Mouse (Mus musculus) embryonic facial prominence, embryonic 14.5 days (tissue): ENCODE results near the gene Fbln2. TPM values are rescaled to one million over a fixed set of nuclear protein-coding genes. Genes with fewer than 3 reads are reported as not detected.

Experiments used
- ATAC-seq: fragments of 200-750 bp; cut with Nextera tagmentation; 2 replicates; pipeline ENCODE4 v1.8.0; 2017; ENCODE audit warnings: low read depth, moderate number of reproducible peaks, moderate TSS enrichment
- DNase-seq: peaks from one replicate; pipeline ENCODE4 v3.0.0-alpha.2; 2015; ENCODE audit warnings: low spot score
- H3K27ac ChIP-seq: fragments of 300-500 bp; sonication (generic); replicated peaks from 2 replicates; pipeline ENCODE4 v1.5.1; 2014; ENCODE audit warnings: low read depth, mild to moderate bottlenecking, low read length, moderate library complexity
- H3K27me3 ChIP-seq: fragments of 300-500 bp; sonication (generic); replicated peaks from 2 replicates; pipeline ENCODE4 v1.6.1; 2014; ENCODE audit warnings: low read length; ENCODE audit not compliant: control insufficient read depth, insufficient read depth
- H3K36me3 ChIP-seq: fragments of 300-500 bp; sonication (generic); 2 replicates; pipeline ENCODE4 v1.6.1; 2014; ENCODE audit warnings: low read length, mixed read lengths; ENCODE audit not compliant: control insufficient read depth, insufficient read depth
- H3K4me1 ChIP-seq: fragments of 300-500 bp; sonication (generic); 2 replicates; pipeline ENCODE4 v1.6.1; 2014; ENCODE audit warnings: antibody characterized with exemption, low read length; ENCODE audit not compliant: control insufficient read depth, insufficient read depth
- H3K4me2 ChIP-seq: fragments of 300-500 bp; sonication (generic); 2 replicates; pipeline ENCODE4 v1.6.1; 2014; ENCODE audit warnings: low read depth, mild to moderate bottlenecking, low read length, moderate library complexity, mixed read lengths
- H3K4me3 ChIP-seq: fragments of 300-500 bp; sonication (generic); 2 replicates; pipeline ENCODE4 v1.5.1; 2014; ENCODE audit warnings: low read depth, mild to moderate bottlenecking, low read length
- H3K9ac ChIP-seq: fragments of 300-500 bp; sonication (generic); 2 replicates; pipeline ENCODE4 v1.6.1; 2014; ENCODE audit warnings: low read depth, mild to moderate bottlenecking, low read length, moderate library complexity, mixed read lengths
- H3K9me3 ChIP-seq: fragments of 300-500 bp; sonication (generic); 2 replicates; pipeline ENCODE4 v1.6.1; 2016; ENCODE audit warnings: low read length; ENCODE audit not compliant: control insufficient read depth
- WGBS: fragments of 180-500 bp; shearing (Covaris S2); extraction: QIAGEN DNeasy Blood & Tissue Kit; methylation state at CpG from one replicate; pipeline ENCODE4 v1.1.7; 2014; 5-methylcytosine and 5-hydroxymethylcytosine counted together
- polyA plus RNA-seq: library from polyadenylated mRNA; unstranded; fragments of >200 nt; fragmentation: Nextera tagmentation; extraction: Ambion mirVana; gene quantifications from 2 replicates; pipeline ENCODE4 v1.2.1, GENCODE M21; 2014

Gene Fbln2
- polyA plus RNA-seq, 1 experiment from 2014 or later, result 202 TPM

DNA sequence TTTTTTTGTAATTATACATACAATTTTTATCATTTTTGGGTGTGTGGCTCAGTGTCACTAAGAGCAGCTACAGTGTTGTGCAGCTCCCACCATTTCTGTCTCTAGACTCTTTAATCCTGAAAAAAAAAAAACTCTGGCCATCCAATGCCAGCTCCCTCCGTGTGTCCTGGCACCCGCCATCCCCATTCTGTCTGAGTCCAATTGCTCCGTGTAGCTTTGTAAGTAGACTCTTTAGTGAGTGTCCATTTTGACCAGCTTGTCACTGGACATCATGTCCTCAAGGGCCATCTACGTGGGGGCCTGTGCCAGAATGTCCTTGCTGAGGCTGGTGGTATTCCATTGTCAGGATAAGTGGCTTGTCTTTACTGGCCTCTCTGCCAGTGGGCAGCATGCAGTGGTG, 13.1 kb downstream of the Fbln2 start:
- H3K36me3 ChIP-seq, result peaks cover 9% of the 10 kb centered on the region; the same call in 1 of the 2 replicates
- no peak overlapping the region for H3K4me3 ChIP-seq
- no peaks in the 10 kb centered on the region for H3K27me3 ChIP-seq
- H3K9me3 ChIP-seq, result no peaks in the 10 kb centered on the region
- H3K27ac ChIP-seq, result no peak overlapping the region
- no peak for ATAC-seq
- no peak overlapping the region for H3K9ac ChIP-seq
- no peak for DNase-seq
- 84% methylated on average over 4 of the region's 4 CpGs for WGBS
- H3K4me1 ChIP-seq, result peaks cover 18% of the 10 kb centered on the region
- H3K4me2 ChIP-seq, result no peak overlapping the region

DNA sequence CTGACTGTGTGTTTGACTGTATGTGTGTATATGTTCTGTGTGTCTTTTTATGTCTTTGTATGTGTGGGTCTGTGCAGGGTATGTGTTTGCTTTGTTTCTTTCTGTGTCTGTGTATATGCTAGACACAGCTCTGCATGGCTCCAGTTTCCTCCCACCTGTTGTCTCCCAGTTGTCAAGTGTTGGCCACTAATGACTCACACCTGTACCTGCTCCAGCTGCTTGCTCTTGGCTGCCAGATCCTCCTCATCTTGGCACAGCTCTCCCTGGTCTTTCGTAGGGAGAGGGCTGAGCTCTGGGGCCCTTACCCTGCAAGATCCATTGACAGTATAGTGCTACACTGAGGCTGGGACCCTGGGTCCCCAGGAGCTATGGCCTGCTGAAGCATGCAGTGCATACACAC, 13.8 kb downstream of the Fbln2 start:
- Histone ChIP-seq H3K27ac (no peak overlapping the region), H3K4me3 (no peak overlapping the region), H3K27me3 (no peaks in the 10 kb centered on the region), H3K36me3 (peaks cover 9% of the 10 kb centered on the region; the same call in 1 of the 2 replicates), H3K9ac (no peak overlapping the region), H3K9me3 (no peaks in the 10 kb centered on the region), H3K4me2 (no peak overlapping the region), H3K4me1 (peaks cover 14% of the 10 kb centered on the region; the same call in 1 of the 2 replicates)
- ATAC-seq, result no peak
- DNase-seq, result no peak
- 40% methylated on average over 1 of the region's 1 CpGs for WGBS

DNA sequence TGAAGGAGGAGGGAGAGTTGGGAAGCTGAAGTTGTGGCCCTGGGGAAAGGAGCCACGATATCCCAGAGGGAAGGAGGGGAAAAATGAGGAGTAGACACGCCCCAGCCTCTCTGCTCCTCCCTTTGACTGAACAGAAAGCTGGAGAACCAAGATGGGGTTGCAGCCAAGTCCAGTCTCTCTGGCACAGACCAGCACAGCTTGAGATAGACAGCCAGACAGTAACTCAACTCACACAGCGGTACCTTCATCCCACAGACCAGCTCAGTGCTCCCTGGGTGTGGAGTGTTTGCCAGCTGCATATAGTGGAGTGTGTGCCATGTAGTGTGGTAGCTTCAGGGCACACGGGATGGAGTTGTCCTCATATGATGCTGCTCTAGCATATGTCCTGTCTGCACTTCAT, 16.7 kb downstream of the Fbln2 start:
- Histone ChIP-seq H3K4me2 (no peak overlapping the region), H3K4me1 (peaks cover 9% of the 10 kb centered on the region; the same call in 1 of the 2 replicates), H3K27me3 (no peaks in the 10 kb centered on the region), H3K9ac (no peak overlapping the region), H3K9me3 (no peaks in the 10 kb centered on the region), H3K36me3 (peaks cover 17% of the 10 kb centered on the region), H3K27ac (no peak overlapping the region), H3K4me3 (no peak overlapping the region)
- WGBS, result 54% methylated on average over 4 of the region's 4 CpGs
- DNase-seq (no peak), ATAC-seq (peak; percentile 44; the same call in 1 of the 2 replicates)

DNA sequence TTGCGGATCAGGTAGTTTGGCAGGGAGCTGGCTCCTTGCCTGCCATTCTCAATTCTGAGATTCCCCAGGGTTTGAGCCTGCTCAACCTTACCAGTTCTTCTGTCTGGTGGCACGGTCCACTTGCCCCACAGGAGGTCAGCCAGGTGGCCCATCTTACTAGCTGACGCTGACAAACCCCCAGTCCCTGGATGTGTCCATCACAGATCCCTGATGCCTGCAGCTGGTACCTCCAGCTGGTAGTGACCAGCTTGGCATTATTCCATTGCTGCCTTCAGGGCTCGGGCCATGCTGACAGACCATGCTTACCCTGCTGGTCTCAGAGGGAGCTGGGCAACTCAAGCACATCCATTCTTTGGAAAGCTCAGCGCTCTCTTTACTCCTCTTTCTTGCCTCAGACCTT, 18.7 kb downstream of the Fbln2 start:
- Histone ChIP-seq H3K4me1 (peaks cover 18% of the 10 kb centered on the region), H3K4me3 (no peak overlapping the region), H3K4me2 (no peak overlapping the region), H3K9ac (no peak overlapping the region), H3K9me3 (no peaks in the 10 kb centered on the region), H3K27me3 (no peaks in the 10 kb centered on the region), H3K36me3 (peaks cover 19% of the 10 kb centered on the region), H3K27ac (no peak overlapping the region)
- WGBS, result 87% methylated on average over 5 of the region's 5 CpGs
- DNase-seq, result no peak
- no peak for ATAC-seq

DNA sequence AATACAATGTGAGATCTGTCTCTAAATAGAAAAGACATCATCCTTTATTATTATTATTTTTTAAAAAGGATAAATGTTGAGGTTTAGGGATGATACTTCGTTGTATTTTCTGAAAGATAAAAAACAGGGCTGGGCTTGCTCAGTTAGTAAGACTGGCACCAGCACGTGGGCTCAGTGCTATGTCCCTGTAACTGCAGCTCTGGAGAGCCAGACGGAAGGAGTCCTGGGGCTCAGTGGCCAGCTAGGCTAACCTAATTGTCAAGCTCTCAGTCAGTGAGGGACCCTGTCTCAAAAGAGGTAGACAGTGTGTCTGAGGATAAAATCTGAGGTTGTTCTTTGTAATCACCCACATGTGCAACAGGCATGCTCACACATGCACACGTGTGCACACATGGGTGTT, 19.3 kb downstream of the Fbln2 start:
- H3K9me3 ChIP-seq, result no peaks in the 10 kb centered on the region
- no peaks in the 10 kb centered on the region for H3K27me3 ChIP-seq
- ATAC-seq (no peak), DNase-seq (no peak)
- H3K36me3 ChIP-seq, result peaks cover 19% of the 10 kb centered on the region
- peaks cover 23% of the 10 kb centered on the region for H3K4me1 ChIP-seq
- WGBS, result 77% methylated on average over 4 of the region's 4 CpGs
- H3K27ac ChIP-seq, result no peak overlapping the region
- no peak overlapping the region for H3K9ac ChIP-seq
- H3K4me2 ChIP-seq, result no peak overlapping the region
- no peak overlapping the region for H3K4me3 ChIP-seq

DNA sequence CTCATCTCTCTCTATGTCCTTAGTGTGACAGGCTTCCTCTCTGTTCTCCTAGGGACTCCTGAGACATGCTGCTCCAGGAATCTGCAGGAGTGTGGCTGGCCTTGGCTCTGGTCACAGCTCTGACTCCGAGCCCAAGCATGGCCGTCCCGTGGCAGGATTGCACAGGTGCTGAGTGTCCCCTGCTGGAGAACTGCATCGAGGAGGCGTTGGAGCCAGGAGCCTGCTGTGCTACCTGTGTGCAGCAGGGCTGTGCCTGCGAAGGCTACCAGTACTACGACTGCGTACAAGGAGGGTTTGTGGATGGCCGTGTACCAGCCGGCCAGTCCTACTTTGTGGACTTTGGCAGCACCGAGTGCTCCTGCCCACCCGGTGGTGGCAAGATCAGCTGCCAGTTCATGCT, 20.8 kb downstream of the Fbln2 start:
- ATAC-seq (no peak), DNase-seq (no peak)
- H3K4me3 ChIP-seq, result no peak overlapping the region
- no peaks in the 10 kb centered on the region for H3K27me3 ChIP-seq
- H3K9me3 ChIP-seq, result no peaks in the 10 kb centered on the region
- no peak overlapping the region for H3K4me2 ChIP-seq
- H3K27ac ChIP-seq, result no peak overlapping the region
- no peak overlapping the region for H3K9ac ChIP-seq
- H3K4me1 ChIP-seq, result peaks cover 34% of the 10 kb centered on the region
- 82% methylated on average over 11 of the region's 12 CpGs for WGBS
- H3K36me3 ChIP-seq, result peaks cover 14% of the 10 kb centered on the region

DNA sequence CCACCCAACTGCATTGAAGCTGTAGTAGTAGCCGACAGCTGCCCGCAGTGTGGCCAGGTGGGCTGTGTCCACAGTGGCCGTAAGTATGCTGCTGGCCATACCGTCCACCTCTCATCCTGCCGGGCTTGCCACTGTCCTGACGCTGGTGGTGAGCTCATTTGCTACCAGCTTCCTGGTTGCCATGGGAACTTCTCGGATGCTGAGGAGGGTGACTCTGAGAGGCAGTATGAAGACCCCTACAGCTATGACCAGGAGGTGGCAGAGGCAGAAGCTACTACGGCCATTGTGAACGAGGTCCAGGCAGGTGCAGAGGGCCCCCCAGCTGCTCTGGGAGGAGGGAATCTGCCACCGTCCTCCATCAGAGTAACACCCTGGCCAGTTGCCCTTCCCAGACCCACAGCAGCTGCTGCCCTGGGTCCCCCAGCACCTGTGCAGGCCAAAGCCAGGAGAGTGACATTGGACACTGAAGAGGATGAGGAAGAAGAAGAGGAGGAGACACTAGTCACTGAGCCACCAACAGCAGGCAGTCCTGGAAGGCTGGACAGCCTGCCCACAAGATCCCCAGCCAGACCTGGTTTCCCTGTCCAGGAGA, 21.3 kb downstream of the Fbln2 start:
- Histone ChIP-seq H3K36me3 (peaks cover 17% of the 10 kb centered on the region), H3K9ac (no peak overlapping the region), H3K27ac (no peak overlapping the region), H3K4me1 (peaks cover 34% of the 10 kb centered on the region), H3K27me3 (no peaks in the 10 kb centered on the region), H3K4me3 (no peak overlapping the region), H3K9me3 (no peaks in the 10 kb centered on the region), H3K4me2 (no peak overlapping the region)
- DNase-seq, result no peak
- no peak for ATAC-seq
- 68% methylated on average over 10 of the region's 10 CpGs for WGBS

DNA sequence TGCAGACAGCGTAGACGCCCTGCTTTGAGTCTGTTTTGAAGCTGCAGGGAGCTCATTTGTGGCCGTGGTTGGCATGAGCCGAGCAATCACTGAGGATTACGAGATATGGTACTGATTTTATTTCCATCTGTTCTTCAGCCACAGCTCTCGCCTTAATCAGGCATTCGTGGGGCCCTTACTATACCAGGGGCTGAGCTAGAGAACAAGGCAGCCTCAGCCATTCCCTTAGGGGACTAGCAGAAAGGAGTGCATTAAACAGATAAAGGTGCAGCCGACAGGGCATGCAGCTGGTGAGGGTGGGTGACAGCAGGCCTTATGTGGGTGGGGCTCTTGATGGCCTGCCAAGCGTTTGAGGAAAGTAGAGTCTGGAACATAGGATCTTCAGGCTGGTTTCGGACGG, 23.8 kb downstream of the Fbln2 start:
- ATAC-seq, result peak; percentile 32
- WGBS, result 21% methylated on average over 11 of the region's 11 CpGs

DNA sequence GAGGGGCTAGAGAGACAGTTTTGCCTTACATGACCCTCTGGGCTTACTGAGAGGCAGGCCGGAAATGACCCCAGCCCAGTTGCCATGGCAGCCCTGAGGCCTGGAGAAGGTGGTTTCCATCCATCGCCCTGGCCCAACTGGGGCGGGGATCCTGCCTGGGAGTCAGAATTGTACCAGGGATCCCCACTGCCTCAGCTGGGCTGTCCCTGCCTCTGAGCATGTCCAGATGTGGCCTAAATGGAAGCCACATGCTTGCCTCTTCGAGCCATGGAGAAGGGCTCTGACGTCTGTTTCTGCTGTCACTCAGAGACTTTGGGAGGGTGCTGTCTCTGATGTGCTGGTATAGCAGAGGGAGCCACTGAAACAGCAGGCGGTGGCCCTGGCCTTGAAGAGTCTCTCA, 24.2 kb downstream of the Fbln2 start:
- Histone ChIP-seq H3K36me3 (peaks cover 17% of the 10 kb centered on the region), H3K27me3 (no peaks in the 10 kb centered on the region), H3K4me2 (peak overlapping the region; percentile 30), H3K4me3 (no peak overlapping the region), H3K27ac (peak overlapping the region; percentile 74), H3K9ac (no peak overlapping the region), H3K9me3 (no peaks in the 10 kb centered on the region), H3K4me1 (peaks cover 25% of the 10 kb centered on the region)
- 16% methylated on average over 4 of the region's 6 CpGs for WGBS
- peak; percentile 76 for DNase-seq
- ATAC-seq, result peak; percentile 66

More for the DNA sequence above, 23.8 kb downstream of the Fbln2 start:
- H3K27ac ChIP-seq, result peak overlapping the region; percentile 74
- H3K36me3 ChIP-seq, result peaks cover 17% of the 10 kb centered on the region
- H3K4me3 ChIP-seq, result no peak overlapping the region
- H3K4me2 ChIP-seq, result peak overlapping the region; percentile 30
- H3K4me1 ChIP-seq, result peaks cover 25% of the 10 kb centered on the region
- no peaks in the 10 kb centered on the region for H3K9me3 ChIP-seq
- no peaks in the 10 kb centered on the region for H3K27me3 ChIP-seq
- peak; percentile 78 for DNase-seq
- H3K9ac ChIP-seq, result no peak overlapping the region
